Mouse (Mus musculus) small intestine, adult 2 months (tissue): ENCODE results near the gene Casp1. TPM values are rescaled to one million over a fixed set of nuclear protein-coding genes. Genes with fewer than 3 reads are reported as not detected.
A peak's percentile ranks its signal among the peaks of the same experiment; 100 is the strongest.

Source experiments
- H3K27ac ChIP-seq: fragments of 200-500 bp; 2 replicates; pipeline ENCODE4 v1.5.1; 2012; ENCODE audit warnings: low read depth, low read length, control low read depth, inconsistent platforms; ENCODE audit not compliant: insufficient read depth
- H3K27me3 ChIP-seq: fragments of 200-500 bp; 2 replicates; pipeline ENCODE4 v1.6.1; 2012; ENCODE audit warnings: mild to moderate bottlenecking, moderate library complexity, low read length, inconsistent platforms; ENCODE audit not compliant: control insufficient read depth, insufficient read depth
- H3K36me3 ChIP-seq: fragments of 200-500 bp; 2 replicates; pipeline ENCODE4 v1.6.1; 2012; ENCODE audit warnings: mild to moderate bottlenecking, low read length, control low read depth, inconsistent platforms; ENCODE audit not compliant: control insufficient read depth, insufficient read depth
- H3K4me1 ChIP-seq: fragments of 200-500 bp; 2 replicates; pipeline ENCODE4 v1.6.1; 2012; ENCODE audit warnings: low read length, inconsistent platforms, mixed read lengths; ENCODE audit not compliant: control insufficient read depth, insufficient read depth, insufficient read length
- H3K4me3 ChIP-seq: fragments of 200-500 bp; 2 replicates; pipeline ENCODE4 v1.5.1; 2012; ENCODE audit warnings: low read depth, mild to moderate bottlenecking, control low read depth, inconsistent platforms, low read length, moderate library complexity
- CTCF ChIP-seq: fragments of 200-500 bp; IDR thresholded peaks from 2 replicates; pipeline ENCODE4 v1.5.1; 2012; ENCODE audit warnings: low read depth, mild to moderate bottlenecking, control low read depth, inconsistent platforms, low read length, moderate library complexity, mixed read lengths; ENCODE audit not compliant: insufficient replicate concordance, insufficient read length; ENCODE audit errors: extremely low read depth
- POLR2A ChIP-seq: fragments of 200-500 bp; IDR thresholded peaks from 2 replicates; pipeline ENCODE4 v1.6.1; 2012; ENCODE audit warnings: low read depth, mild to moderate bottlenecking, control low read depth, inconsistent platforms, low read length, moderate library complexity
- WGBS: fragments of 180-500 bp; shearing (Covaris S2); methylation state at CpG from one replicate; pipeline ENCODE4 v1.1.7; 2018; 5-methylcytosine and 5-hydroxymethylcytosine counted together
- polyA plus RNA-seq: library from polyadenylated mRNA; depleted of rRNA; stranded (reverse); fragments of >200 nt; gene quantifications from 2 replicates; pipeline ENCODE4 v1.2.3, GENCODE M21; 2012; rRNA removed

Gene Casp1
- polyA plus RNA-seq, 1 experiment = 1.5 TPM

GRCm38 (mm10) chr9:5333422-5333821, 35.1 kb downstream of the Casp1 start:
- 84% methylated on average over 1 of the region's 1 CpGs for WGBS
- no peak overlapping the region for H3K4me3 ChIP-seq
- peaks cover 11% of the 10 kb centered on the region; the same call in 1 of the 2 replicates for H3K36me3 ChIP-seq
- no peaks in the 10 kb centered on the region for H3K27me3 ChIP-seq
- H3K27ac ChIP-seq = peak overlapping the region; percentile 94
- TF ChIP-seq CTCF (no peak), POLR2A (no peak)
- peaks cover 8% of the 10 kb centered on the region for H3K4me1 ChIP-seq

DNA sequence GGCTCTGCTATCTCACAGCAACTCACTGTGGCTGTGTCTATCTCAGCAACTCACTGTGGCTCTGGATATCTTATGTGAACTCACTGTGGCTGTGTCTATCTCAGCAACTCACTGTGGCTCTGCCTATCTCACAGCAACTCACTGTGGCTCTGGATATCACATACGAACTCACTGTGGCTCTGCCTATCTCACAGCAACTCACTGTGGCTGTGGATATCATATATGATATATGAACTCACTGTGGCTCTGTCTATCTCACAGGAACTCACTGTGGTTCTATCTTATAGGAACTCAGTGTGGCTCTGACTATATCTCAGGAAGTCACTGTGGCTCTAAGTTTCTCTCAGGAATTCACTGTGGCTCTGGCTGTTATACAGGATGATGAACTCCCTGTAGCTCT, 44.8 kb downstream of the Casp1 start:
- Histone ChIP-seq H3K27ac (no peak overlapping the region), H3K36me3 (no peaks in the 10 kb centered on the region), H3K4me1 (0 out of 2 replicates have a peak, but pooled peaks cover 2% of the 10 kb centered on the region), H3K4me3 (no peak overlapping the region), H3K27me3 (no peaks in the 10 kb centered on the region)
- 66% methylated on average over 1 of the region's 1 CpGs for WGBS
- TF ChIP-seq CTCF (no peak), POLR2A (no peak)

- Histone ChIP-seq H3K4me3 (no peak overlapping the region), H3K36me3 (no peaks in the 10 kb centered on the region), H3K27me3 (no peaks in the 10 kb centered on the region), H3K4me1 (0 out of 2 replicates have a peak, but pooled peaks cover 2% of the 10 kb centered on the region), H3K27ac (no peak overlapping the region)
- 86% methylated on average over 4 of the region's 4 CpGs for WGBS
- no peak for TF ChIP-seq CTCF
- no peak for TF ChIP-seq POLR2A
These were observed 45.8 kb downstream of the Casp1 start for GRCm38 (mm10) chr9:5344090-5344489.

DNA sequence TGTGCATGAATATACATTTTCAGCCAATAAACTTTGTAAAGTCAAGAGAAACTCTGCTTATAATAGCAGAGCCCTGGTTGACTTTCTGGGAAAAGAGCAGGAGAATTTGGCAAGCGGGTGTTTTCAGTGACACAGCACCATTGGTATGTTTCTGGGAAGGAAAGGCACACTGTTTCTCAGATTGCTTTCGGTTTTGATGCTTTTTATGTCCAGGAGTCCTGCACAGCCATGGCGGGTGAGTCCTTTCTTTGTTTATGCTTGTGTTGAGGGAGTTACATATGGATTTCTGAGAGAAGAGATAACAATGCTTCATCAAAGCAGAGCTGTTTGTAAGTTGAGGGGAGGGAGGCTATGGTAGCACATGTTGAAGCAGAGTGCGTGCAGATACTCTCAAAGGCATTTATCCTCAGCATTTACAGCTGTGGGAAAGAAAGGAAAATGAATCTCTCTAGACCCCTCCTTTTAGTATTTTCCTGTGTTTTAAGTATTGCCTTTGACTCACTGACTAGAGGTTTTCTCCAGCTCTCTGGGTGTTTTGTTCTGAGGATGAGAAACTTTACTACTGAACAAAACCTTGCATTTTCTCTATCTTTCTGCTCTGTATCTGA, 47.1 kb downstream of the Casp1 start, which contains the start of gene Casp12:
Gene Casp12, plus strand, starts transcription at position 140 of the 608 bp plus-strand sequence.
- WGBS = 17% methylated on average over 4 of the region's 4 CpGs
- H3K36me3 ChIP-seq = no peaks in the 10 kb centered on the region
- peak within 1 kb of the TSS; percentile 60 for H3K27ac ChIP-seq
- H3K27me3 ChIP-seq = no peaks in the 10 kb centered on the region
- H3K4me3 ChIP-seq = no peak within 1 kb of the TSS
- H3K4me1 ChIP-seq = 0 out of 2 replicates have a peak, but pooled peaks cover 2% of the 10 kb centered on the region
- TF ChIP-seq POLR2A = no peak
- TF ChIP-seq CTCF = no peak

DNA sequence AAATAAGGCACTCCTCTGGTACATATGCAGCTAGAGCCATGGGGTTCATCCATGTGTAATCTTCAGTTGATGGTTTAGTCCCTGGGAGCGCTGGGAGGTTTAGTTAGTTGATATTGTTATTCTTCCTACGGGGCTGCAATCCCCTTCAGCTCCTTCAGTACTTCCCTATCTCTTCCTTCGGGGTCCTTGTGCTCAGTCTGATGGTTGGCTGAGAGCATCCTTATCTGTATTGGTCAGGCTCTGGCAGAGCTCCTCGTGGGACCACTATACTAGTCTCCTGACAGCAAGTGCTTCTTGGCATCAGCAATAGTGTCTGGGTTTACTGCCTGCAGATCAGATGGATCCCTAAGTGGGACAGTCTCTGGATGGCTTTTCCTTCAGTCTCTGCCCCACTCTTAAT, 49.1 kb downstream of the Casp1 start:
- WGBS = 82% methylated on average over 4 of the region's 4 CpGs

DNA sequence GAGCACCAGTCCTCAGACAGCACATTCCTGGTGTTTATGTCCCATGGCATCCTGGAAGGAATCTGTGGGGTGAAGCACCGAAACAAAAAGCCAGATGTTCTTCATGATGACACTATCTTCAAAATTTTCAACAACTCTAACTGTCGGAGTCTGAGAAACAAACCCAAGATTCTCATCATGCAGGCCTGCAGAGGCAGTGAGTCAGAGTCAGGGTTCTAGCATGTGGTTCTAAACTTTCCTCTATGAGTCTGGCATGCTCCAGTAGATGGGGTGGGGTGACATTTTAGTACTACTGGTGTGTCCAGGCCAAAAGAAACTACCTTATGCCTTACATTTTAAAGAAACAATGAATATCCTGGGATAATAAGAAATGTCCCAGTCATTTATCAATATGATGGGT, 55.4 kb downstream of the Casp1 start:
- H3K4me3 ChIP-seq = no peak overlapping the region
- H3K27ac ChIP-seq = no peak overlapping the region
- H3K27me3 ChIP-seq = no peaks in the 10 kb centered on the region
- H3K36me3 ChIP-seq = no peaks in the 10 kb centered on the region
- TF ChIP-seq POLR2A (no peak), CTCF (no peak)
- no peaks in the 10 kb centered on the region for H3K4me1 ChIP-seq
- WGBS = 73% methylated on average over 2 of the region's 2 CpGs

More for the DNA sequence above, 49.1 kb downstream of the Casp1 start:
- Histone ChIP-seq H3K4me1 (0 out of 2 replicates have a peak, but pooled peaks cover 2% of the 10 kb centered on the region), H3K36me3 (no peaks in the 10 kb centered on the region), H3K27me3 (no peaks in the 10 kb centered on the region), H3K4me3 (no peak overlapping the region), H3K27ac (no peak overlapping the region)
- no peak for TF ChIP-seq POLR2A
- no peak for TF ChIP-seq CTCF

DNA sequence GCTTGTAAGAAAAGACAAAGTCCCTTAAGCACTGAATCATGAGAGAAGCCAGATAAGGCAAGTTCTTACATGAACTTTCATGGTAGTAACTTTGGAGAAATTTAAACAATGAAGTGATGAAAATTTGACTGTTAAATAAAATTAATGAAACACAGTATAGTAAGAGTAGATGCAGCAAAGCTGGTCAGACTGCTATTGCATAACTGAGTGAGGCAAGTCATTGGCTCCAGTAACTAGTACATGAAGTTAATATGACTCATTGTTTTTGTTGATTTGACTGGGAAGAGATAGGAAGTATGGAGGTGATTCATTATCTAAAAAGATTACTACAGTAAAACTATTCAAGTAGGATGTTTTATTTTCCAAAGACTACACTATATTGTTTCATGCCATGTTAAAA, 58.5 kb downstream of the Casp1 start:
- TF ChIP-seq POLR2A (no peak), CTCF (no peak)

More for the DNA sequence above, 58.5 kb downstream of the Casp1 start:
- Histone ChIP-seq H3K4me3 (no peak overlapping the region), H3K4me1 (no peaks in the 10 kb centered on the region), H3K27ac (no peak overlapping the region), H3K27me3 (no peaks in the 10 kb centered on the region), H3K36me3 (no peaks in the 10 kb centered on the region)

Other genes with a start within 250 kb of the Casp1 start
- 6.9 and 12.2 TPM in 2 replicates for gene Casp4, start 10.3 kb downstream of the Casp1 start, polyA plus RNA-seq
- 0.19 and 0.32 TPM in 2 replicates for gene Casp12, start 46.9 kb downstream of the Casp1 start, polyA plus RNA-seq